Mouse (Mus musculus): ENCODE measurements around the gene Tmem106a.
A peak's percentile ranks its signal among the peaks of the same experiment; 100 is the strongest.
"Not testable (repeated sequence)": the region's sequence is repeated elsewhere in the genome, so short reads cannot be mapped to it uniquely, and the experiment has no call there.

The Tmem106a gene

GRCm38 (mm10) chr11:101599156-101599555 is 17.1 kb downstream of the Tmem106a start, which contains the start of gene Gm11634:
TSS of gene Gm11634 (minus strand) at chr11:101599256.
- no peak for DNase-seq (ENCODE audit: low spot score in 2 of 2)

- DNase-seq (ENCODE audit: low spot score in 2 of 2): peak; percentile 34 to 75
Observed at GRCm38 (mm10) chr11:101602491-101602890, 20.4 kb downstream of the Tmem106a start.

- no peak for DNase-seq (ENCODE audit: low spot score in 2 of 2)
Observed at GRCm38 (mm10) chr11:101604116-101604515, 22.1 kb downstream of the Tmem106a start.

GRCm38 (mm10) chr11:101604531-101605453 is 22.8 kb downstream of the Tmem106a start:
- peak; percentile 76 to 92 for DNase-seq (ENCODE audit: low spot score in 2 of 2)

GRCm38 (mm10) chr11:101607134-101607533 is 25.1 kb downstream of the Tmem106a start:
- not testable (repeated sequence) for DNase-seq (ENCODE audit: low spot score in 2 of 2)

GRCm38 (mm10) chr11:101610445-101610844 is 28.4 kb downstream of the Tmem106a start:
- DNase-seq (ENCODE audit: low spot score in 2 of 2): no peak

GRCm38 (mm10) chr11:101613596-101613995 is 31.6 kb downstream of the Tmem106a start:
- DNase-seq (ENCODE audit: low spot score in 2 of 2): no peak

GRCm38 (mm10) chr11:101614116-101614515 is 32.1 kb downstream of the Tmem106a start:
- no peak for DNase-seq (ENCODE audit: low spot score in 2 of 2)

GRCm38 (mm10) chr11:101615380-101615779 is 33.3 kb downstream of the Tmem106a start:
- no peak for DNase-seq (ENCODE audit: low spot score in 2 of 2)

- no peak for DNase-seq (ENCODE audit: low spot score in 2 of 2)
Observed at GRCm38 (mm10) chr11:101616104-101616503, 34.1 kb downstream of the Tmem106a start.

- peak in 1 of 2 experiments; percentile 31 for DNase-seq (ENCODE audit: low spot score in 2 of 2)
Observed at GRCm38 (mm10) chr11:101616948-101617767, 35.1 kb downstream of the Tmem106a start.

GRCm38 (mm10) chr11:101617849-101618248 is 35.8 kb downstream of the Tmem106a start:
- DNase-seq (ENCODE audit: low spot score in 2 of 2): peak in 1 of 2 experiments; percentile 68

- DNase-seq (ENCODE audit: low spot score in 2 of 2): no peak
Observed at GRCm38 (mm10) chr11:101618596-101618995, 36.6 kb downstream of the Tmem106a start.

GRCm38 (mm10) chr11:101620022-101620655 is 38.1 kb downstream of the Tmem106a start:
- not testable (repeated sequence) for DNase-seq (ENCODE audit: low spot score in 2 of 2)

GRCm38 (mm10) chr11:101626649-101626994 is 44.6 kb downstream of the Tmem106a start:
- DNase-seq (ENCODE audit: low spot score in 2 of 2): no peak

- DNase-seq (ENCODE audit: low spot score in 2 of 2): peak; percentile 72 to 87
Observed at GRCm38 (mm10) chr11:101626995-101627856, 45.2 kb downstream of the Tmem106a start, which contains the start of gene Rdm1. TSS of gene Rdm1 (plus strand) at chr11:101627195.

GRCm38 (mm10) chr11:101627857-101628559 is 46.0 kb downstream of the Tmem106a start:
- peak; percentile 84 to 91 for DNase-seq (ENCODE audit: low spot score in 2 of 2)

- not testable (repeated sequence) for DNase-seq (ENCODE audit: low spot score in 2 of 2)
Observed at GRCm38 (mm10) chr11:101628733-101629417, 46.8 kb downstream of the Tmem106a start.

GRCm38 (mm10) chr11:101635660-101636059 is 53.6 kb downstream of the Tmem106a start:
- no peak for DNase-seq (ENCODE audit: low spot score in 2 of 2)

- no peak for DNase-seq (ENCODE audit: low spot score in 2 of 2)
Observed at GRCm38 (mm10) chr11:101639761-101640160, 57.7 kb downstream of the Tmem106a start.

Data from spleen, postnatal 10 days (tissue).